Mouse (Mus musculus): ENCODE results near the gene Tmcc3.

Gene Tmcc3

GRCm38 (mm10) chr10:94417643-94418042 is 105.9 kb downstream of the Tmcc3 start:
- DNase-seq: no peak

DNA sequence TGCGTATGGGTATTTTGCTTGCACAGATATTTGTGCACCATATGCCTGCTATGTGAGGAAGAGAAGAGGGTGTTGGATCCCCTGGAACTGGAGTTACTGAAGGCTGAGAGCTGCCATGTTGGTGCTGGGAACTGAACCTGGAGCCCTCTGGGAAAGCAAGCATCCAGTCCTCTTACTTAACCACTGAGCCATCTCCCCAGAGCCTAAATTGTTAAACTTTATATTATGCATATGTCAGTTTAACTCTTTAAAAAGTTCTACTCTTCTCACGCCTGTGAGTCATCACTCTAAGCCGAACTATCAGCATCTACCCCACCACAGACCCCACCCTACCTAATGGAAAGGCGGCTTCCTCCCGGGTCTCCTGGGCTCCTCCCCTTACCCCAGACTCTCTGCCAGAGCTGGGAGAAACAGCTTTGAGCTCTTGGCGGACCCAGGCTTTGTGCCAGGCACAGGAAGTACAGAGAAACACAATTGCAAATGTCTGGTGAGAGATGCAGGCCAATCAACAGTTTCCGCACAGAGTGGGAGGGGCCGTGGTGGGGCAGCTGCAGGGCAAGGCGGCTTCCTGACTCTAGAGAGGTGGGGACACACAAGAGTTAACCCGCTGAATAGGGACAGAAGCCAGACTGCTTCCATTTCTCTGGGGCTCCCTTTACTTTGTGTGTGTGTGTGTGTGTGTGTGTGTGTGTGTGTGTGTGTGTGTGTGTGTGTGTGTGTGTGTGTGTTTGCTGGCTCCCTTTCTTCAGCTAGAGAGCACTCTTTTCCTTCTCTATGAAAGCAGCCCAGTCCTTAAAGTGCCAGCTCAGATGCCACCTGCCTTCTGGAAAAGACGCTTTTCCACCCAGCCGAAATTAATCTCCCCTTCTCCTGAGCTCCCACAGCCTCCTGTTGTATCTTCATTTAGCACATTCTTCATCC is 114.5 kb downstream of the Tmcc3 start:
- peak; percentile 64 to 68 for DNase-seq

GRCm38 (mm10) chr10:94426921-94427270 is 115.1 kb downstream of the Tmcc3 start:
- DNase-seq: no peak

- DNase-seq: peak in 1 of 2 experiments; percentile 17
Measured at GRCm38 (mm10) chr10:94428186-94428942, 116.6 kb downstream of the Tmcc3 start.

DNA sequence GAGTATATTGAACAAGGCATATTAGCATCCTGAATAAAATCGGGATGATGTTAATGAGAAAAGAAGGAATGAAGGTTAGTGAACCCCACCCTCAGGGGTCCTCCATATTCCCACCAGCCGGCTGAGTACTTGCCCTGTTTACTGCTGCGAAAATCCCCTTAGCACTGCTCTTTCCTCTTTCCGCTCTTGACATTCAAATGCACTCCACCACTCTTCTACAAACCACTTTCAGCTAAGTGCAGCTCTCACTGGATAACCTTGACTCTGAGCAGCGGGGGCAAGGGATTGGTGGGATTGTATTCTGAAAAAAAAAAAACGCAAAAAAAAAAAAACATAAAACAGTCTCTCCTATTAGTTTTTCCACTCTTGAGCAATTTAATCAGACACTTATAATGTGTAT is 118.8 kb downstream of the Tmcc3 start:
- no peak for DNase-seq

DNA sequence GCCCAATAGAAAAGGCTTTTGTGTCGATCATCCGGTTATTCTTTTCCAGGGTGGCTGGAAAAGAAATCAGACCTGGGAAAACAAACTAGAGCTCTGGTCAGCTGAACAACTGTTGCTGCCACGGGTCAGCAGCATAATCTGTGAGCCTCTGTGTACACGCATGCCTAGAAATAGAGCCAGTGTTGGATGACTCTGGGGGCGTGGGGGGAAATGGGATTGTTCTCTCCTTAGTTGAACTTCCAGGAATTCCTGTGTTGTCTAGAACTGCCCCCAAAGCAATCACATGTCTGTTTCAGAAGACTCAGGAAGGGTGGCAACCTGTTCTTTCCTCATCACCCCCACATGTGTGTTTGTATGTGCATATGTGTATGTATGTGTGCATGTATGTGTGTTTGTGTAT is 121.2 kb downstream of the Tmcc3 start:
- peak; percentile 21 to 32 for DNase-seq

- no peak for DNase-seq
Measured at GRCm38 (mm10) chr10:94433901-94434300, 122.2 kb downstream of the Tmcc3 start.

DNA sequence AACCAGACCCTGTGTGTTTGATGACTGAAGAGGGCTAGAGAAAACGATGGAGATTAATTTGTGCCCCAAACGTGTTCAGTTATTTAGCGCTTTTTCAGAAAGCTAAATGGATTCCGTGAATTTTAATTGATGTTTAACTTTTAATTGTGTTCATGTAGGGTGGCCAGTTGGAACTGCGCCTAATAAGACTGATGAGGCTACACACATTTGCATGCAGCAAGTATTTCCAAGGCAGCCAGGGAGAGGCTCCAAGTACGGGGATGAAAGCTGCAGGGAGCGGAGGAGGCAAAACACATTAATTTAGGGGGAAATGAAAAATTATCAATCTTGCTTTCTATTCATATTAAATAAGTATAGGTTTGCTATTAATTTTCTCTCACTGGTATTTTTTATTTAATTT is 131.0 kb downstream of the Tmcc3 start:
- peak in 1 of 2 experiments; percentile 15 for DNase-seq

GRCm38 (mm10) chr10:94443453-94443852 is 131.7 kb downstream of the Tmcc3 start:
- DNase-seq: no peak

DNA sequence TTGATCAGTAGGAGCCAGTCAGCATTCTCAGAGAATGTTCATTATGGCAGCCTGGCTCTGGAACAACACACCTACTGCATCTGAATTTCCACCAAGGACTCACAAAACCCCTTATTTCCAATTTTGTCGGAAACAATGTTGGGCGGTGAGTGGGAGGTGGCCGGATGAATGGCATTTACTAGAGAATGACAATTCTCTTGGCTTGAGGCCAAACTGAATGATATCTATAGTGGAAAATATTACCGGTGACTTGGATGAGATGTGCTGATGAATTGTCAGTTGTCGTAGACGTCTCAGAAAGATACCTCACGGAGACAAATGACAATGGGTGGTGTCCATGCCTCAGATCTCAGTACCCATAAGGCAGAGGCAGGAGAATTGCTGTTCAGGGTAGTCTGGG is 133.4 kb downstream of the Tmcc3 start:
- no peak for DNase-seq

DNA sequence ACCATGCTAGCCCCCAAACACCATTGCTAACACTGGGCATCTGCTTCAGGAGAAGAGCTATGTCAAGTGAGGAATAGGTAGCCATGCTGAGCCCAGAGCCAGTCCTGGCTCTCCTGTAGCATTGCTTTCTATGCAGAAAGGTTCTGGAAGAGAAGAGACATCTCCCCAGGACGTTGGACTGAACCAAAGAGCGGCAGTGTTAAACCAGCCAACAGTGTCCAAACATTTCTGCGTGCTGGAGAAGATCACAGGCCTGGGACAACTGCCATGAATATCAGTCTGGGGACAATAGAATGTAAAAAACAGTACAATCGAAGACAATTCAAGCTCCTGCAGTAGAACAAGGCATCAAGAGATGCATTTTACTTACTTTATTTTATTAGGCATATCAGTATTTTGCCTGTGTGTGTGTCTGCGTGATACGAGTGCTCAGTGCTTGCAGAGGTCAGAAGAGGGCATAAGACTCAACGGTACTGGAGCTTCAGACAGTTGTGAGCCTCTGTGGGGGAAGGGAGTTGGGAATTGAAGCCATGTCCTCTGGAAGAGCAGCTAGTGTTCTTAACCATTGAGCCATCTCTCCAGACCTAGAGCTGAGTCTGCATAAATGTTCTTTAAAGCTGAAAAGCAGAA is 134.7 kb downstream of the Tmcc3 start:
- DNase-seq: no peak

DNA sequence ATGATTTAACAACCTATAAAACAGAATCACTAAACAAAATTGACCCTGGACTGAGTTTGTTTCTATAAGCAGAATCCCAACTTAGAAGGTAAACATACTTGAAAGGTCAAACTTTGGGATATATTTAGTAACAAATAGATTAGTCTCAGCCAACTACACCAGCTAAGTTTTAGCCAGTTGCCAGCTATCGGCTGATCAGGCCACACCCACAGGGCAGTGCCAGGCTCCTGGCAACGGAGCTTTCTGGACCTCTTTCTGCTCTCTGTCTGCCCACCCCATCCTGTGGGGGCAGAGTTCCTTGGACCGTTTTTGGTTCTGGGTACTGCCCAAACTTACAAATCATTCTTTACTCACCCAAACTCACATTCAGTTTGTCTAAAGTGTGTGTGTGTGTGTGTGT is 137.9 kb downstream of the Tmcc3 start:
- peak; percentile 32 to 36 for DNase-seq

GRCm38 (mm10) chr10:94450781-94451180 is 139.0 kb downstream of the Tmcc3 start:
- DNase-seq: no peak

DNA sequence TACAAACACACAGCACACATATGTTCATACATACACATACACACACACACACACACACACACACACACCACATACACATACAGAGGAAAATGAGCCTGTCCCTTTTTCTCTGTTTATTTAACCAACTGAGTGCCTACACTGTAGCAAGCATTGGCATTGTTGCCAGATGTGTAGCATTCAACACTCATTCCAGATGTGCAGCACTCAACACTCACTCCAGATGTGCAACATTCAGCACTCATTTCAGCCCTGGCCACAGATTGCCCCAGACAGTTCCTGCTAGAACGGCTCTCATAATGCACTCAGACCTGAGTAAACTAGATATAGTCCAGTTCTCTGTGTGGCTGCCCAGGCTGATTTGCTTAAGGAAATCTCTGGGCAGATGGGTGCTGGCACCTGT is 145.7 kb downstream of the Tmcc3 start:
- DNase-seq: no peak

GRCm38 (mm10) chr10:94458690-94459089 is 146.9 kb downstream of the Tmcc3 start:
- no peak for DNase-seq

- no peak for DNase-seq
Measured at GRCm38 (mm10) chr10:94461378-94461777, 149.6 kb downstream of the Tmcc3 start.

- DNase-seq: no peak
Measured at GRCm38 (mm10) chr10:94461871-94462270, 150.1 kb downstream of the Tmcc3 start.

DNA sequence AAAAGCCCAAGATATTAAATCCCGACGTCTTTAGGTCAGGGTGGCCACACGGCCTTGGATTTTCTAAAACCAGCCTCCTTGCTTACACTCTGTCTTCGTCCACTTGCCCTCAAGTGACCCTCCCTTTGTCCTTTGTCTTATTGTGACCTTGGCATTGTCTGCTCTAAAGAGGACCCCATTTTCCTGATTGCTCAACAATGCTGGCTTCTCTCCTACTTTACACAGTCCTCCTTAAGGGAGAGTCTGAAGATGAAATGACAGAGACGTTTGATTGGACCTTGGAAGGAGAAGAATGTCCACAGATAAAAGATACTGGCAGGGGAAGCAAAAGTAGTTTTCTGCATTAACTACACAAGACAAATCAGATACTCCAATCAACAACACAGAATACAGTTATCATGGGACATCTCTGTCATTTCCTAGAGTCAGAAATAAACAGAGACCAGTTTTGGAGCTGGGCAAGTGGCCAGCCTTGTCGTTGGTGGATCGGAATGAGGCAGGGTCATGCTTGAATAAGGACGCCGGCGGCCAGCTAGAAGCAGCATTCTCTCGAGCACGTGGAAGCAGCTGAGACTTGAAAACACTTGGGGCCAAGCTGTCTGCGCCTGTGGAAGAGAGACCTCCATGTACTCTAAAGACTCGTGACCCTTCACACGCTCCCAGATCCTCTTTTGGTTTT is 150.8 kb downstream of the Tmcc3 start:
- DNase-seq: peak; percentile 89 to 90

- DNase-seq: no peak
Measured at GRCm38 (mm10) chr10:94463410-94463809, 151.7 kb downstream of the Tmcc3 start.

DNA sequence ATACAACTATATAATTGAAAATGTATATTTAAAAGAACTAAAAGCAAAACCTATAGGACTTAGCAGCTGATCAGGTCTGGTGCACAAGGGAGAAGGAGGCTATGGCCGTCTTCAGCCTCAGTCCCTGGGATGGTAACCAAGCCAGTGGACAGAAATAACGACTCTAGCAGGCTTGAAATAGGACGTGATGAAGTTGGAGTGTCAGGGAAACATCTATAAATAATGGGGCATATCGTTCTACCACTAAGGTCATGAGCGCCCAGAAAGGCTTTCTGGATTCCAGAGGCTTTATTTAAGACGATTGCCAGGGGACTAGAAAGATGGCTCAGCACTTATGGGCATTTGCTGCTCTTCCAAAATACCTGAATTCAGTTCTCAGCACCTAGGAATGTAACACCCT is 153.9 kb downstream of the Tmcc3 start:
- no peak for DNase-seq

GRCm38 (mm10) chr10:94466313-94466712 is 154.6 kb downstream of the Tmcc3 start:
- DNase-seq: no peak

- DNase-seq: no peak
Measured at GRCm38 (mm10) chr10:94471487-94471886, 159.7 kb downstream of the Tmcc3 start.

DNA sequence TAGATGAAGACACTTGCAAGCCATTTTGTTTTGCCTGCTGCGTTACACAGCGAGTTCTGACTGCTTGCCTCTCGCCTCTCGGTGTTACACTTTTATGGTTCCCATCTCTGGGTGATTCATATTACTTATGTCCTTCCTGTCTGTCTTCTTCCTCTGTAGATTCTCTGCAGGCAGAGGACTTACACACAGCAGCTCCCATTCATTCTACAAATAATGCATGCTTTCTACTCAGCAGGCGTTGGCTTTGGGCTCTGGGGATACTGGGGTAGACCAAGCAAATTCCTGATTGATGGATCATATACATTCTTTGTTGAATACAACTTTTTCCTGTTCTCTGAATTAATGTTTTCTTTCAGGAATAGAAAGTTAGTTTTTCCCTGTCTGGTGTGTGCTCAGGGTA is 161.8 kb downstream of the Tmcc3 start:
- DNase-seq: no peak
